Mouse (Mus musculus): ENCODE measurements around the gene Appbp2.

Appbp2 gene

GRCm38 (mm10) chr11:85152256-85152930, 82.5 kb downstream of the Appbp2 start:
- no peak for DNase-seq

DNA sequence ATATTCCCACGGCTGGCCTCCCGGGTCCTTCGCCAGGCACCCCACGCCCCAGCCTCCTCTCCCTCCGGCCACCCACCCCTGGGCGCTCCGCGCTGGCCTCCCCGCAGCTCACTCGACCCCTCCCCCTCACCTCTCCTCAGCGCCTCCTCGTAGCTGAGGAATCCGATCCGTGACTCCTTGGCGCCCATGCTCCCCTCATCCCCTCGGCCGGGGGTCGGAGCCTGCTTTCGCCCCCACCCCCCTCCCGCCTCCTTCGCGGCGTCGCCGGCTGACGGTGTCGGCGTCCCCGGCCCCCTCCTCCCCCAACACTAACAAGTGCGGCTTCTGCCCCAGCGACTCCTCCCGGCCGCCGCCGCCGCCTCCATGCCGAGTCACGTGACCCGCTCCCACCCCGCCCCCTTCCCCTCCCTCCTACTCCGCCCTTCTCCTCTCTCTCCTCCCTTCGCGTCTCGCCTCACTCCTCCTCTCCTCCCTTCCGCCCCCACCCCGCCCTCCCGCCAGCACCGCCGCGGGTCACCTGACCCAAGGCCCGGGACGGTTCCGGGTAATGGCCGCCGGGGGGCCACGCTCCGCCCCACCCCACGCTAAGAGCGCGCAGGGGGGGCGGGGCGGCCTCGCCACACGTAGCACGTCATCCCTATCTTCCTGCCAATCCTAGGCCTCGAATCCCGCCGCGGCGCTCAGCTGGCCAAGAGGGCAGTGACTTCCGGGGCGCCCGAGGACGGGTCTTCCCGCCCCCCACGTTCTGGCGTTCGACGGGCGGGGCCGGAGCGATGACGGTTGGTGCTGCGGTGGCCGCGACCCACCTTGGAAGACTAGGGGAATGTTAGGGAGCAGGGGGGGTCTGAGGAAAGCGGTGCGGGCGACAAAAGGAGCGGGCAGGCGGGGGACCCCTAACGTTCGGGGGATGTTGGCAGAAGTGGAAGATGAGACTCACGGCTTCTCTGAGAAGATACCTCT, 95.1 kb downstream of the Appbp2 start, which contains the start of gene Usp32:
TSS of gene Usp32 (minus strand) at position 581 of the 960 bp plus-strand sequence.
- peak; percentile 92 to 93 for DNase-seq

GRCm38 (mm10) chr11:85138776-85139474, 96.0 kb downstream of the Appbp2 start:
- DNase-seq: peak; percentile 6 to 7
